ENCODE assay signal across 11 mouse cellular contexts in the genomic region with DNA sequence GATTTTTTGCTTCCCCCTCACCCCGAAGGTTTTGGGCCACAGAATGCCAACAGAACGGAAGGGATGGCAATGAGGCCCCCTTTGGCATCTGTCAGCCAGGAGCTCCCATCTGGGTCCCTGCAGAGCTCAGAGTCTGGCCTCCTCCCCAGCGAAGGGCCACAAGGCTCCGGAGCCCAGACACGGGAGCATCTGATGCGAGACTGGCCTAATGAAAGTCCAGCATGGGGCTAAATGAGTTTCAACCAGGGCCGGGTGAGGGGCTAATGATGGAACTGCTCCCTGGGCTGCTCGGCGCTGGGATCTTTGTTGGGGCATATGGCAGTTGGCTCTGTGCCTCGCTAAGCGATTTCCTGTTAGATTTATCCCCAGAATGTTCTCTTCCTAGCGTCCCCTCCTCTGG.
A peak's percentile ranks its signal among the peaks of the same experiment; 100 is the strongest.
DNase-seq lines count a peak whose midpoint lies in the region; ATAC-seq lines count a peak whose summit lies in the region.
"Had no signal": no experiment of that assay in that cellular context is flagged by ENCODE, and none has a peak within 500 bp of the region (broad histone marks: within the 10 kb centered on the region; RNA-seq: fewer than 3 reads in every experiment).

No protein-coding gene starts in this region.

- no peak for ATAC-seq in limb, embryonic 11.5 days (ENCODE audit: insufficient number of reproducible peaks, low FRiP score, low TSS enrichment, low read depth)
- no peak for ATAC-seq in forebrain, embryonic 13.5 days
- no peak for ATAC-seq in neural tube, embryonic 11.5 days (ENCODE audit: insufficient read depth, low FRiP score, low TSS enrichment)

- WGBS in limb, embryonic 11.5 days: 36% methylated on average over 12 of the region's 12 CpGs
- 45% methylated on average over 12 of the region's 12 CpGs for WGBS in limb, embryonic 10.5 days
- 25% methylated on average over 12 of the region's 12 CpGs for WGBS in forebrain, embryonic 13.5 days
- 57% methylated on average over 12 of the region's 12 CpGs for WGBS in neural tube, embryonic 11.5 days

- intact Hi-C loops in left cerebral cortex, postnatal 25 days (cut with DNase I): loop anchor here (5.0 to 10.0 kb wide), 2 partner anchors 465 to 1083 kb away; no protein-coding TSS in a partner anchor

- H3K4me2 ChIP-seq in limb, embryonic 11.5 days (ENCODE audit: low read depth, severe bottlenecking): no peak overlapping the region
- peak overlapping the region; percentile 41 for H3K4me2 ChIP-seq in forebrain, embryonic 13.5 days
- no peak overlapping the region for H3K4me2 ChIP-seq in neural tube, embryonic 11.5 days (ENCODE audit: low read depth)
- H3K4me2 ChIP-seq: liver, embryonic 11.5 days had no signal

- peak; percentile 11 for DNase-seq in cerebellum, adult 9-11 months
- DNase-seq in cerebellum, adult 11 months: no peak
- DNase-seq in limb, embryonic 11.5 days (ENCODE audit: low spot score): peak; percentile 26
- DNase-seq in limb, embryonic 10.5 days (ENCODE audit: low spot score): no peak
- peak; percentile 10 for DNase-seq in neural tube, embryonic 11.5 days (ENCODE audit: low spot score)
- DNase-seq in left cerebral cortex, postnatal 25 days (ENCODE audit: low spot score in 2 of 2): no peak
- no peak for DNase-seq in thymus, postnatal 25 days
- DNase-seq: kidney, adult 8-10 months; lung, postnatal 36 days had no signal

- no peak overlapping the region for H3K9ac ChIP-seq in limb, embryonic 11.5 days (ENCODE audit: low read length)
- H3K9ac ChIP-seq in forebrain, embryonic 13.5 days: no peak overlapping the region
- H3K9ac ChIP-seq in neural tube, embryonic 11.5 days (ENCODE audit: low read length): no peak overlapping the region

- H3K27ac ChIP-seq in limb, embryonic 11.5 days (replicated peaks; ENCODE audit: low read depth, low read length): no peak overlapping the region
- H3K27ac ChIP-seq in limb, embryonic 10.5 days: no peak overlapping the region
- no peak overlapping the region for H3K27ac ChIP-seq in forebrain, embryonic 13.5 days
- no peak overlapping the region for H3K27ac ChIP-seq in neural tube, embryonic 11.5 days (ENCODE audit: low read depth, low read length)

- H3K4me3 ChIP-seq in limb, embryonic 11.5 days (ENCODE audit: low read depth, low read length): no peak overlapping the region
- no peak overlapping the region for H3K4me3 ChIP-seq in limb, embryonic 10.5 days
- no peak overlapping the region for H3K4me3 ChIP-seq in forebrain, embryonic 13.5 days
- H3K4me3 ChIP-seq in neural tube, embryonic 11.5 days (ENCODE audit: low read depth, low read length): no peak overlapping the region

- no peaks in the 10 kb centered on the region for H3K9me3 ChIP-seq in limb, embryonic 11.5 days (ENCODE audit: control insufficient read depth, low read length)
- no peaks in the 10 kb centered on the region for H3K9me3 ChIP-seq in limb, embryonic 10.5 days (replicated peaks)
- H3K9me3 ChIP-seq in forebrain, embryonic 13.5 days (replicated peaks): no peaks in the 10 kb centered on the region
- no peaks in the 10 kb centered on the region for H3K9me3 ChIP-seq in neural tube, embryonic 11.5 days (ENCODE audit: control insufficient read depth, low read length)

- H3K4me1 ChIP-seq in limb, embryonic 11.5 days (ENCODE audit: control insufficient read depth, insufficient read depth, low read length): 0 out of 2 replicates have a peak, but pooled peaks cover 3% of the 10 kb centered on the region
- H3K4me1 ChIP-seq in limb, embryonic 10.5 days: peaks cover 11% of the 10 kb centered on the region
- H3K4me1 ChIP-seq in forebrain, embryonic 13.5 days: peaks cover 5% of the 10 kb centered on the region; the same call in 1 of the 2 replicates
- no peaks in the 10 kb centered on the region for H3K4me1 ChIP-seq in neural tube, embryonic 11.5 days (ENCODE audit: control insufficient read depth, insufficient read depth, low read length)

- no peaks in the 10 kb centered on the region for H3K36me3 ChIP-seq in limb, embryonic 11.5 days (ENCODE audit: control insufficient read depth, insufficient read depth, low read length)
- H3K36me3 ChIP-seq in limb, embryonic 10.5 days: no peaks in the 10 kb centered on the region
- no peaks in the 10 kb centered on the region for H3K36me3 ChIP-seq in forebrain, embryonic 13.5 days (ENCODE audit: poor library complexity, severe bottlenecking)
- H3K36me3 ChIP-seq in neural tube, embryonic 11.5 days (ENCODE audit: control insufficient read depth, insufficient read depth, low read length): no peaks in the 10 kb centered on the region

- no peaks in the 10 kb centered on the region for H3K27me3 ChIP-seq in limb, embryonic 11.5 days (ENCODE audit: control insufficient read depth, insufficient read depth, low read length)
- H3K27me3 ChIP-seq in limb, embryonic 10.5 days (ENCODE audit: low read depth, poor library complexity, severe bottlenecking): no peaks in the 10 kb centered on the region
- H3K27me3 ChIP-seq in forebrain, embryonic 13.5 days: peaks cover 5% of the 10 kb centered on the region; the same call in 1 of the 2 replicates
- no peaks in the 10 kb centered on the region for H3K27me3 ChIP-seq in neural tube, embryonic 11.5 days (ENCODE audit: control insufficient read depth, insufficient read depth, low read length)

Comparison
In these comparisons a context has a peak if more than half of its experiments do, and no peak if none do; other contexts are left out.
1. DNase-seq: peak in cerebellum, adult 9-11 months (single experiment), limb, embryonic 11.5 days (single experiment) and neural tube, embryonic 11.5 days (single experiment); none in cerebellum, adult 11 months (single experiment), limb, embryonic 10.5 days (single experiment), left cerebral cortex, postnatal 25 days (0 of 2) and thymus, postnatal 25 days (single experiment).